Mouse (Mus musculus): ENCODE results near the gene Ankmy2.

DNA sequence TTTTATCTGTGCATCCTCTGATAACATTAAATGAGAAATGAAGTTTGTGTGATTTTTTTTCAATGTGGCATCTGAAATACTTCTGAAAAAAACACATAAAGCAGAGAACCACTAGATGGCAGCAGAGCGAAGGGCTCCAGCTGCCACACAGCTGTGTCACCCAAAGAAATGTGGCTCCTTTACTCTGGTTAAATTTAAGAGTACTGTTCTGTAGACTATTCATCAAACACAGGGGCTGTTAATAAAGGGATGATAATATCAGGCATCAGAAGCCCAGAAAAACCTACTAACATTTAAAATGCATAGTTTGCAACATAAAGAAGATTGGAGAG, 58.2 kb downstream of the Ankmy2 start:
- TF ChIP-seq CTCF (IDR thresholded peaks at IDR 0.05; ENCODE audit: borderline replicate concordance, insufficient read depth, low read depth, low read length) (peak; percentile 69), POLR2A (IDR thresholded peaks at IDR 0.05; ENCODE audit: borderline replicate concordance, insufficient read depth, low read length) (no peak)
